Mouse (Mus musculus) midbrain, embryonic 12.5 days (tissue): ENCODE measurements around the gene Hsf2bp. TPM values are rescaled to one million over a fixed set of nuclear protein-coding genes. Genes with fewer than 3 reads are reported as not detected.
A peak's percentile ranks its signal among the peaks of the same experiment; 100 is the strongest.
"Not testable (repeated sequence)": the region's sequence is repeated elsewhere in the genome, so short reads cannot be mapped to it uniquely, and the experiment has no call there.

ENCODE experiments used
- ATAC-seq: fragments of 200-750 bp; cut with Nextera tagmentation; 2 replicates; pipeline ENCODE4 v1.8.0; 2017; ENCODE audit warnings: low read depth, moderate TSS enrichment, moderate library complexity; ENCODE audit not compliant: low FRiP score
- H3K27ac ChIP-seq: fragments of 300-500 bp; sonication (generic); replicated peaks from 2 replicates; pipeline ENCODE4 v1.5.1; 2016; ENCODE audit warnings: mild to moderate bottlenecking
- H3K27me3 ChIP-seq: fragments of 300-500 bp; sonication (generic); 2 replicates; pipeline ENCODE4 v1.6.1; 2016; ENCODE audit warnings: mild to moderate bottlenecking
- H3K36me3 ChIP-seq: fragments of 300-500 bp; sonication (generic); 2 replicates; pipeline ENCODE4 v1.6.1; 2016
- H3K4me1 ChIP-seq: fragments of 300-500 bp; sonication (generic); 2 replicates; pipeline ENCODE4 v1.6.1; 2016
- H3K4me2 ChIP-seq: fragments of 300-500 bp; sonication (generic); replicated peaks from 2 replicates; pipeline ENCODE4 v1.6.1; 2016; ENCODE audit warnings: mild to moderate bottlenecking, moderate library complexity
- H3K4me3 ChIP-seq: fragments of 300-500 bp; sonication (generic); 2 replicates; pipeline ENCODE4 v1.5.1; 2016; ENCODE audit warnings: mild to moderate bottlenecking
- H3K9ac ChIP-seq: fragments of 300-500 bp; sonication (generic); replicated peaks from 2 replicates; pipeline ENCODE4 v1.6.1; 2016; ENCODE audit warnings: mild to moderate bottlenecking, moderate library complexity
- H3K9me3 ChIP-seq: fragments of 300-500 bp; sonication (generic); 2 replicates; pipeline ENCODE4 v1.6.1; 2016; ENCODE audit warnings: mild to moderate bottlenecking
- WGBS: fragments of 180-500 bp; shearing (Covaris S2); methylation state at CpG from one replicate; pipeline ENCODE4 v1.1.7; 2016; 5-methylcytosine and 5-hydroxymethylcytosine counted together
- polyA plus RNA-seq: library from polyadenylated mRNA; unstranded; fragments of >200 nt; fragmentation: Nextera tagmentation; extraction: Ambion mirVana; gene quantifications from 2 replicates; pipeline ENCODE4 v1.2.1, GENCODE M21; 2016

Hsf2bp gene
- polyA plus RNA-seq: 0.62 and 0.66 TPM in 2 replicates

- Histone ChIP-seq H3K36me3 (peaks cover 10% of the 10 kb centered on the region), H3K4me1 (peaks cover 24% of the 10 kb centered on the region), H3K27ac (peak within 1 kb of the TSS; percentile 73), H3K9me3 (no peaks in the 10 kb centered on the region), H3K4me2 (peak within 1 kb of the TSS; percentile 72), H3K4me3 (peak within 1 kb of the TSS; percentile 91), H3K9ac (peak within 1 kb of the TSS; percentile 89), H3K27me3 (0 out of 2 replicates have a peak, but pooled peaks cover 5% of the 10 kb centered on the region)
- 6% methylated on average over 52 of the region's 52 CpGs for WGBS
- peak; percentile 93 for ATAC-seq
These were observed at the start of gene Hsf2bp, which contains the start of gene Rrp1b for GRCm38 (mm10) chr17:32035609-32036508. Gene Hsf2bp (minus strand): TSS chr17:32036349. Gene Rrp1b (plus strand): TSS chr17:32036100.

GRCm38 (mm10) chr17:32083351-32083750 is 47.2 kb upstream of the Hsf2bp start:
- Histone ChIP-seq H3K27ac (no peak overlapping the region), H3K36me3 (no peaks in the 10 kb centered on the region), H3K4me3 (no peak overlapping the region), H3K9me3 (no peaks in the 10 kb centered on the region), H3K27me3 (no peaks in the 10 kb centered on the region), H3K9ac (no peak overlapping the region), H3K4me1 (no peaks in the 10 kb centered on the region), H3K4me2 (no peak overlapping the region)
- ATAC-seq: no peak
- WGBS: 91% methylated on average over 2 of the region's 2 CpGs

- ATAC-seq: 0 out of 2 replicates have a peak, but pooled peaks have one; percentile 54
- H3K4me1 ChIP-seq: no peaks in the 10 kb centered on the region
- no peak overlapping the region for H3K27ac ChIP-seq
- H3K9ac ChIP-seq: no peak overlapping the region
- no peak overlapping the region for H3K4me2 ChIP-seq
- H3K36me3 ChIP-seq: no peaks in the 10 kb centered on the region
- no peak overlapping the region for H3K4me3 ChIP-seq
- no peaks in the 10 kb centered on the region for H3K9me3 ChIP-seq
- no peaks in the 10 kb centered on the region for H3K27me3 ChIP-seq
- WGBS: 0% methylated on average over 2 of the region's 2 CpGs
These were observed 39.0 kb upstream of the Hsf2bp start for GRCm38 (mm10) chr17:32075164-32075563.

- Histone ChIP-seq H3K4me1 (no peaks in the 10 kb centered on the region), H3K4me3 (no peak overlapping the region), H3K27ac (no peak overlapping the region), H3K9me3 (no peaks in the 10 kb centered on the region; the same call in 1 of the 2 replicates), H3K27me3 (no peaks in the 10 kb centered on the region), H3K36me3 (no peaks in the 10 kb centered on the region), H3K4me2 (no peak overlapping the region), H3K9ac (no peak overlapping the region)
- WGBS: 61% methylated on average over 4 of the region's 4 CpGs
- ATAC-seq: no peak
These were observed 38.5 kb upstream of the Hsf2bp start for GRCm38 (mm10) chr17:32074658-32075057.

- peak; percentile 19; the same call in 1 of the 2 replicates for ATAC-seq
- no peak overlapping the region for H3K4me3 ChIP-seq
- H3K9ac ChIP-seq: no peak overlapping the region
- H3K36me3 ChIP-seq: no peaks in the 10 kb centered on the region
- WGBS: 0% methylated on average over 2 of the region's 2 CpGs
- no peaks in the 10 kb centered on the region for H3K4me1 ChIP-seq
- no peak overlapping the region for H3K4me2 ChIP-seq
- H3K27me3 ChIP-seq: no peaks in the 10 kb centered on the region
- no peak overlapping the region for H3K27ac ChIP-seq
- no peaks in the 10 kb centered on the region; the same call in 1 of the 2 replicates for H3K9me3 ChIP-seq
These were observed 37.2 kb upstream of the Hsf2bp start for GRCm38 (mm10) chr17:32073359-32073758.

- Histone ChIP-seq H3K9ac (no peak overlapping the region), H3K36me3 (no peaks in the 10 kb centered on the region), H3K4me2 (no peak overlapping the region), H3K4me1 (no peaks in the 10 kb centered on the region), H3K27ac (no peak overlapping the region), H3K4me3 (no peak overlapping the region), H3K9me3 (no peaks in the 10 kb centered on the region; the same call in 1 of the 2 replicates), H3K27me3 (no peaks in the 10 kb centered on the region)
- 89% methylated on average over 2 of the region's 2 CpGs for WGBS
- ATAC-seq: no peak
These were observed 32.7 kb upstream of the Hsf2bp start for GRCm38 (mm10) chr17:32068810-32069209.

GRCm38 (mm10) chr17:32068381-32068780 is 32.2 kb upstream of the Hsf2bp start:
- Histone ChIP-seq H3K9me3 (no peaks in the 10 kb centered on the region; the same call in 1 of the 2 replicates), H3K4me2 (no peak overlapping the region), H3K4me1 (no peaks in the 10 kb centered on the region), H3K27me3 (no peaks in the 10 kb centered on the region), H3K27ac (no peak overlapping the region), H3K9ac (no peak overlapping the region), H3K4me3 (no peak overlapping the region), H3K36me3 (no peaks in the 10 kb centered on the region)
- whole genome bisulfite sequencing: 88% methylated on average over 11 of the region's 11 CpGs
- no peak for ATAC-seq

- no peak overlapping the region for H3K4me3 ChIP-seq
- 0 out of 2 replicates have a peak, but pooled peaks cover 4% of the 10 kb centered on the region for H3K36me3 ChIP-seq
- ATAC-seq: no peak
- H3K27me3 ChIP-seq: no peaks in the 10 kb centered on the region
- no peak overlapping the region for H3K27ac ChIP-seq
- H3K4me2 ChIP-seq: no peak overlapping the region
- no peaks in the 10 kb centered on the region; the same call in 1 of the 2 replicates for H3K9me3 ChIP-seq
- 79% methylated on average over 9 of the region's 9 CpGs for WGBS
- no peak overlapping the region for H3K9ac ChIP-seq
- no peaks in the 10 kb centered on the region for H3K4me1 ChIP-seq
These were observed 31.4 kb upstream of the Hsf2bp start for GRCm38 (mm10) chr17:32067541-32067940.

- H3K27me3 ChIP-seq, ATAC-seq, H3K27ac ChIP-seq, H3K9ac ChIP-seq, H3K4me1 ChIP-seq, H3K4me3 ChIP-seq, H3K9me3 ChIP-seq, H3K4me2 ChIP-seq: not testable (repeated sequence)
- peaks cover 29% of the 10 kb centered on the region for H3K36me3 ChIP-seq
- 44% methylated on average over 8 of the region's 8 CpGs for WGBS
These were observed 28.6 kb upstream of the Hsf2bp start for GRCm38 (mm10) chr17:32064762-32065161.

- Histone ChIP-seq H3K4me1 (no peaks in the 10 kb centered on the region), H3K9me3 (no peaks in the 10 kb centered on the region), H3K27me3 (no peaks in the 10 kb centered on the region), H3K27ac (no peak overlapping the region), H3K36me3 (peaks cover 40% of the 10 kb centered on the region), H3K9ac (no peak overlapping the region), H3K4me3 (no peak overlapping the region), H3K4me2 (no peak overlapping the region)
- WGBS: 72% methylated on average over 2 of the region's 2 CpGs
- no peak for ATAC-seq
These were observed 27.5 kb upstream of the Hsf2bp start for GRCm38 (mm10) chr17:32063654-32064053.

GRCm38 (mm10) chr17:32061219-32061618 is 25.1 kb upstream of the Hsf2bp start:
- Histone ChIP-seq H3K9me3 (no peaks in the 10 kb centered on the region), H3K4me2 (no peak overlapping the region), H3K27me3 (no peaks in the 10 kb centered on the region), H3K9ac (no peak overlapping the region), H3K4me1 (no peaks in the 10 kb centered on the region), H3K27ac (no peak overlapping the region), H3K4me3 (no peak overlapping the region), H3K36me3 (peaks cover 65% of the 10 kb centered on the region)
- WGBS: 96% methylated on average over 14 of the region's 14 CpGs
- ATAC-seq: no peak

GRCm38 (mm10) chr17:32059084-32059483 is 22.9 kb upstream of the Hsf2bp start:
- 76% methylated on average over 2 of the region's 2 CpGs for WGBS
- Histone ChIP-seq H3K4me1 (no peaks in the 10 kb centered on the region), H3K27ac (no peak overlapping the region), H3K36me3 (peaks cover 84% of the 10 kb centered on the region), H3K4me2 (no peak overlapping the region), H3K9ac (no peak overlapping the region), H3K9me3 (no peaks in the 10 kb centered on the region), H3K4me3 (no peak overlapping the region), H3K27me3 (no peaks in the 10 kb centered on the region)
- ATAC-seq: no peak
